Mouse (Mus musculus): ENCODE measurements around the gene Nin. TPM values are rescaled to one million over a fixed set of nuclear protein-coding genes. Genes with fewer than 3 reads are reported as not detected.

The Nin gene
- polyA plus RNA-seq, 1 experiment = 0.36 TPM

- Histone ChIP-seq H3K36me3 (ENCODE audit: control insufficient read depth, insufficient read depth, low read length) (no peaks in the 10 kb centered on the region), H3K4me1 (ENCODE audit: control insufficient read depth, insufficient read depth, low read length) (no peaks in the 10 kb centered on the region)
These were observed 5.3 kb upstream of the Nin start for GRCm38 (mm10) chr12:70118721-70119345.

GRCm38 (mm10) chr12:70117146-70117545, 3.6 kb upstream of the Nin start:
- Histone ChIP-seq H3K36me3 (ENCODE audit: control insufficient read depth, insufficient read depth, low read length) (no peaks in the 10 kb centered on the region), H3K27me3 (ENCODE audit: control insufficient read depth, insufficient read depth, low read length) (no peaks in the 10 kb centered on the region), H3K4me1 (ENCODE audit: control insufficient read depth, insufficient read depth, low read length) (peaks cover 1% of the 10 kb centered on the region), H3K27ac (ENCODE audit: control insufficient read depth, insufficient read depth, low read depth, low read length) (no peak overlapping the region), H3K4me3 (ENCODE audit: control insufficient read depth, low read depth, low read length) (no peak overlapping the region)
- no peak for TF ChIP-seq CTCF (IDR thresholded peaks at IDR 0.05; ENCODE audit: control insufficient read depth, insufficient read depth, insufficient replicate concordance, low read depth, low read length)
- no peak for TF ChIP-seq POLR2A (IDR thresholded peaks at IDR 0.05; ENCODE audit: control insufficient read depth, low read depth, low read length)

More at GRCm38 (mm10) chr12:70118721-70119345, 5.3 kb upstream of the Nin start:
- no peak overlapping the region for H3K4me3 ChIP-seq (ENCODE audit: control insufficient read depth, low read depth, low read length)
- H3K27ac ChIP-seq (ENCODE audit: control insufficient read depth, insufficient read depth, low read depth, low read length) = no peak overlapping the region
- H3K27me3 ChIP-seq (ENCODE audit: control insufficient read depth, insufficient read depth, low read length) = no peaks in the 10 kb centered on the region
- TF ChIP-seq CTCF (IDR thresholded peaks at IDR 0.05; ENCODE audit: control insufficient read depth, insufficient read depth, insufficient replicate concordance, low read depth, low read length) (no peak), POLR2A (IDR thresholded peaks at IDR 0.05; ENCODE audit: control insufficient read depth, low read depth, low read length) (no peak)

- H3K27me3 ChIP-seq (ENCODE audit: control insufficient read depth, insufficient read depth, low read length) = 0 out of 2 replicates have a peak, but pooled peaks cover 2% of the 10 kb centered on the region
- no peak for TF ChIP-seq CTCF (IDR thresholded peaks at IDR 0.05; ENCODE audit: control insufficient read depth, insufficient read depth, insufficient replicate concordance, low read depth, low read length)
- TF ChIP-seq POLR2A (IDR thresholded peaks at IDR 0.05; ENCODE audit: control insufficient read depth, low read depth, low read length) = no peak
- peak overlapping the region; percentile 63 for H3K4me3 ChIP-seq (ENCODE audit: control insufficient read depth, low read depth, low read length)
- no peak overlapping the region for H3K27ac ChIP-seq (ENCODE audit: control insufficient read depth, insufficient read depth, low read depth, low read length)
- H3K4me1 ChIP-seq (ENCODE audit: control insufficient read depth, insufficient read depth, low read length) = peaks cover 15% of the 10 kb centered on the region
- no peaks in the 10 kb centered on the region for H3K36me3 ChIP-seq (ENCODE audit: control insufficient read depth, insufficient read depth, low read length)
These were observed 1.5 kb downstream of the Nin start for GRCm38 (mm10) chr12:70112090-70112383.

GRCm38 (mm10) chr12:70111367-70112089, 2.0 kb downstream of the Nin start:
- Histone ChIP-seq H3K4me3 (ENCODE audit: control insufficient read depth, low read depth, low read length) (peak overlapping the region; percentile 63), H3K27me3 (ENCODE audit: control insufficient read depth, insufficient read depth, low read length) (0 out of 2 replicates have a peak, but pooled peaks cover 2% of the 10 kb centered on the region), H3K4me1 (ENCODE audit: control insufficient read depth, insufficient read depth, low read length) (peaks cover 15% of the 10 kb centered on the region), H3K36me3 (ENCODE audit: control insufficient read depth, insufficient read depth, low read length) (no peaks in the 10 kb centered on the region), H3K27ac (ENCODE audit: control insufficient read depth, insufficient read depth, low read depth, low read length) (no peak overlapping the region)
- no peak for TF ChIP-seq CTCF (IDR thresholded peaks at IDR 0.05; ENCODE audit: control insufficient read depth, insufficient read depth, insufficient replicate concordance, low read depth, low read length)
- no peak for TF ChIP-seq POLR2A (IDR thresholded peaks at IDR 0.05; ENCODE audit: control insufficient read depth, low read depth, low read length)

- Histone ChIP-seq H3K36me3 (ENCODE audit: control insufficient read depth, insufficient read depth, low read length) (no peaks in the 10 kb centered on the region), H3K4me1 (ENCODE audit: control insufficient read depth, insufficient read depth, low read length) (peaks cover 15% of the 10 kb centered on the region), H3K4me3 (ENCODE audit: control insufficient read depth, low read depth, low read length) (peak overlapping the region; percentile 63), H3K27me3 (ENCODE audit: control insufficient read depth, insufficient read depth, low read length) (0 out of 2 replicates have a peak, but pooled peaks cover 2% of the 10 kb centered on the region), H3K27ac (ENCODE audit: control insufficient read depth, insufficient read depth, low read depth, low read length) (no peak overlapping the region)
- TF ChIP-seq POLR2A (IDR thresholded peaks at IDR 0.05; ENCODE audit: control insufficient read depth, low read depth, low read length) (no peak), CTCF (IDR thresholded peaks at IDR 0.05; ENCODE audit: control insufficient read depth, insufficient read depth, insufficient replicate concordance, low read depth, low read length) (no peak)
These were observed 2.5 kb downstream of the Nin start for GRCm38 (mm10) chr12:70111117-70111366.

- Histone ChIP-seq H3K27me3 (ENCODE audit: control insufficient read depth, insufficient read depth, low read length) (0 out of 2 replicates have a peak, but pooled peaks cover 2% of the 10 kb centered on the region), H3K36me3 (ENCODE audit: control insufficient read depth, insufficient read depth, low read length) (no peaks in the 10 kb centered on the region), H3K27ac (ENCODE audit: control insufficient read depth, insufficient read depth, low read depth, low read length) (no peak overlapping the region), H3K4me3 (ENCODE audit: control insufficient read depth, low read depth, low read length) (peak overlapping the region; percentile 63), H3K4me1 (ENCODE audit: control insufficient read depth, insufficient read depth, low read length) (peaks cover 15% of the 10 kb centered on the region)
- TF ChIP-seq POLR2A (IDR thresholded peaks at IDR 0.05; ENCODE audit: control insufficient read depth, low read depth, low read length) (no peak), CTCF (IDR thresholded peaks at IDR 0.05; ENCODE audit: control insufficient read depth, insufficient read depth, insufficient replicate concordance, low read depth, low read length) (no peak)
These were observed 3.0 kb downstream of the Nin start for GRCm38 (mm10) chr12:70110375-70111116.

- no peak overlapping the region for H3K27ac ChIP-seq (ENCODE audit: control insufficient read depth, insufficient read depth, low read depth, low read length)
- H3K4me3 ChIP-seq (ENCODE audit: control insufficient read depth, low read depth, low read length) = no peak overlapping the region
- peaks cover 15% of the 10 kb centered on the region for H3K4me1 ChIP-seq (ENCODE audit: control insufficient read depth, insufficient read depth, low read length)
- no peaks in the 10 kb centered on the region for H3K36me3 ChIP-seq (ENCODE audit: control insufficient read depth, insufficient read depth, low read length)
- H3K27me3 ChIP-seq (ENCODE audit: control insufficient read depth, insufficient read depth, low read length) = 0 out of 2 replicates have a peak, but pooled peaks cover 2% of the 10 kb centered on the region
- TF ChIP-seq CTCF (IDR thresholded peaks at IDR 0.05; ENCODE audit: control insufficient read depth, insufficient read depth, insufficient replicate concordance, low read depth, low read length) (no peak), POLR2A (IDR thresholded peaks at IDR 0.05; ENCODE audit: control insufficient read depth, low read depth, low read length) (no peak)
These were observed 3.6 kb downstream of the Nin start for GRCm38 (mm10) chr12:70109921-70110320.
